Mouse (Mus musculus) hindbrain, embryonic 10.5 days (tissue): Measurements from ENCODE around the gene Pla2g15. TPM values are rescaled to one million over a fixed set of nuclear protein-coding genes. Genes with fewer than 3 reads are reported as not detected.

Experiments used
- DNase-seq: peaks from one replicate; pipeline ENCODE4 v3.0.0-alpha.2; 2017; ENCODE audit warnings: low spot score
- H3K27ac ChIP-seq: fragments of 300-500 bp; sonication (generic); 2 replicates; pipeline ENCODE4 v1.5.1; 2016; ENCODE audit warnings: mild to moderate bottlenecking, moderate library complexity
- H3K27me3 ChIP-seq: fragments of 300-500 bp; sonication (generic); 2 replicates; pipeline ENCODE4 v1.6.1; 2016; ENCODE audit warnings: mild to moderate bottlenecking; ENCODE audit not compliant: poor library complexity, insufficient read depth, severe bottlenecking
- H3K36me3 ChIP-seq: fragments of 300-500 bp; sonication (generic); 2 replicates; pipeline ENCODE4 v1.6.1; 2016; ENCODE audit warnings: mild to moderate bottlenecking, moderate library complexity
- H3K4me1 ChIP-seq: fragments of 300-500 bp; sonication (generic); replicated peaks from 2 replicates; pipeline ENCODE4 v1.6.1; 2016; ENCODE audit warnings: mild to moderate bottlenecking
- H3K4me3 ChIP-seq: fragments of 300-500 bp; sonication (generic); 2 replicates; pipeline ENCODE4 v1.5.1; 2016; ENCODE audit warnings: mild to moderate bottlenecking, moderate library complexity
- H3K9me3 ChIP-seq: fragments of 300-500 bp; sonication (generic); 2 replicates; pipeline ENCODE4 v1.6.1; 2016; ENCODE audit warnings: mild to moderate bottlenecking, moderate library complexity
- WGBS: fragments of 180-500 bp; shearing (Covaris S2); methylation state at CpG from one replicate; pipeline ENCODE4 v1.1.7; 2016; 5-methylcytosine and 5-hydroxymethylcytosine counted together
- polyA plus RNA-seq: library from polyadenylated mRNA; unstranded; fragments of >200 nt; fragmentation: Nextera tagmentation; extraction: Ambion mirVana; gene quantifications from 2 replicates; pipeline ENCODE4 v1.2.1, GENCODE M21; 2016

The Pla2g15 gene
- polyA plus RNA-seq, 1 experiment from 2014 or later, result 15.0 TPM

- Histone ChIP-seq H3K4me3 (no peak overlapping the region), H3K36me3 (peaks cover 80% of the 10 kb centered on the region), H3K27me3 (peaks cover 23% of the 10 kb centered on the region), H3K27ac (no peak overlapping the region), H3K9me3 (no peaks in the 10 kb centered on the region), H3K4me1 (no peaks in the 10 kb centered on the region)
- no peak for DNase-seq
Observed at GRCm38 (mm10) chr8:106129232-106129930, 20.8 kb upstream of the Pla2g15 start.

- Histone ChIP-seq H3K9me3 (no peaks in the 10 kb centered on the region), H3K27me3 (peaks cover 29% of the 10 kb centered on the region), H3K4me3 (no peak overlapping the region), H3K4me1 (0 out of 2 replicates have a peak, but pooled peaks cover 3% of the 10 kb centered on the region), H3K36me3 (peaks cover 75% of the 10 kb centered on the region), H3K27ac (no peak overlapping the region)
- 81% methylated on average over 2 of the region's 2 CpGs for WGBS
- DNase-seq, result no peak
Observed at GRCm38 (mm10) chr8:106129997-106130396, 20.2 kb upstream of the Pla2g15 start.

GRCm38 (mm10) chr8:106130505-106130904, 19.7 kb upstream of the Pla2g15 start:
- H3K27me3 ChIP-seq, result peaks cover 34% of the 10 kb centered on the region
- peaks cover 8% of the 10 kb centered on the region; the same call in 1 of the 2 replicates for H3K4me1 ChIP-seq
- H3K9me3 ChIP-seq, result no peaks in the 10 kb centered on the region
- H3K36me3 ChIP-seq, result peaks cover 73% of the 10 kb centered on the region
- DNase-seq, result no peak
- H3K4me3 ChIP-seq, result no peak overlapping the region
- WGBS, result 83% methylated on average over 2 of the region's 2 CpGs
- no peak overlapping the region for H3K27ac ChIP-seq

GRCm38 (mm10) chr8:106131021-106131420, 19.2 kb upstream of the Pla2g15 start:
- peaks cover 39% of the 10 kb centered on the region for H3K27me3 ChIP-seq
- 87% methylated on average over 4 of the region's 4 CpGs for WGBS
- peaks cover 14% of the 10 kb centered on the region for H3K4me1 ChIP-seq
- H3K27ac ChIP-seq, result no peak overlapping the region
- H3K36me3 ChIP-seq, result peaks cover 67% of the 10 kb centered on the region
- H3K4me3 ChIP-seq, result no peak overlapping the region
- DNase-seq, result no peak
- no peaks in the 10 kb centered on the region for H3K9me3 ChIP-seq

GRCm38 (mm10) chr8:106131488-106132222, 18.5 kb upstream of the Pla2g15 start:
- WGBS, result 91% methylated on average over 7 of the region's 7 CpGs
- H3K36me3 ChIP-seq, result peaks cover 66% of the 10 kb centered on the region
- no peak overlapping the region for H3K4me3 ChIP-seq
- DNase-seq, result no peak
- peaks cover 46% of the 10 kb centered on the region for H3K27me3 ChIP-seq
- H3K4me1 ChIP-seq, result peaks cover 20% of the 10 kb centered on the region
- no peaks in the 10 kb centered on the region for H3K9me3 ChIP-seq
- no peak overlapping the region for H3K27ac ChIP-seq

GRCm38 (mm10) chr8:106132356-106132755, 17.8 kb upstream of the Pla2g15 start:
- no peaks in the 10 kb centered on the region for H3K9me3 ChIP-seq
- H3K4me3 ChIP-seq, result no peak overlapping the region
- 91% methylated on average over 11 of the region's 11 CpGs for WGBS
- peaks cover 53% of the 10 kb centered on the region for H3K27me3 ChIP-seq
- peaks cover 60% of the 10 kb centered on the region for H3K36me3 ChIP-seq
- no peak overlapping the region for H3K27ac ChIP-seq
- H3K4me1 ChIP-seq, result peaks cover 27% of the 10 kb centered on the region
- DNase-seq, result no peak

- DNase-seq, result no peak
- Histone ChIP-seq H3K27ac (no peak overlapping the region), H3K4me1 (peaks cover 39% of the 10 kb centered on the region), H3K36me3 (peaks cover 49% of the 10 kb centered on the region), H3K9me3 (no peaks in the 10 kb centered on the region), H3K4me3 (no peak overlapping the region), H3K27me3 (peaks cover 64% of the 10 kb centered on the region)
- WGBS, result 71% methylated on average over 13 of the region's 13 CpGs
Observed at GRCm38 (mm10) chr8:106133526-106133925, 16.7 kb upstream of the Pla2g15 start.

GRCm38 (mm10) chr8:106133946-106134345, 16.3 kb upstream of the Pla2g15 start:
- no peaks in the 10 kb centered on the region for H3K9me3 ChIP-seq
- 78% methylated on average over 6 of the region's 6 CpGs for WGBS
- H3K4me1 ChIP-seq, result peaks cover 41% of the 10 kb centered on the region
- no peak overlapping the region for H3K27ac ChIP-seq
- peaks cover 45% of the 10 kb centered on the region for H3K36me3 ChIP-seq
- H3K4me3 ChIP-seq, result no peak overlapping the region
- H3K27me3 ChIP-seq, result peaks cover 69% of the 10 kb centered on the region
- no peak for DNase-seq

GRCm38 (mm10) chr8:106134751-106135571, 15.2 kb upstream of the Pla2g15 start:
- Histone ChIP-seq H3K4me1 (peaks cover 41% of the 10 kb centered on the region), H3K27me3 (peaks cover 79% of the 10 kb centered on the region), H3K9me3 (no peaks in the 10 kb centered on the region), H3K4me3 (peak overlapping the region; percentile 57; the same call in 1 of the 2 replicates), H3K36me3 (peaks cover 35% of the 10 kb centered on the region), H3K27ac (no peak overlapping the region)
- 22% methylated on average over 14 of the region's 14 CpGs for WGBS
- peak; percentile 16 for DNase-seq

- H3K27ac ChIP-seq, result no peak overlapping the region
- no peak for DNase-seq
- peaks cover 41% of the 10 kb centered on the region for H3K4me1 ChIP-seq
Observed at GRCm38 (mm10) chr8:106135672-106136071, 14.5 kb upstream of the Pla2g15 start.

GRCm38 (mm10) chr8:106136156-106137130, 13.8 kb upstream of the Pla2g15 start, which contains the start of gene Esrp2:
Gene Esrp2 (minus strand): TSS chr8:106136974.
- H3K4me3 ChIP-seq, result peak within 1 kb of the TSS; percentile 57
- peaks cover 86% of the 10 kb centered on the region for H3K27me3 ChIP-seq
- peak within 1 kb of the TSS; percentile 9; the same call in 1 of the 2 replicates for H3K27ac ChIP-seq
- peak; percentile 38 for DNase-seq
- WGBS, result 1% methylated on average over 86 of the region's 86 CpGs
- H3K4me1 ChIP-seq, result peaks cover 45% of the 10 kb centered on the region
- H3K9me3 ChIP-seq, result no peaks in the 10 kb centered on the region
- peaks cover 20% of the 10 kb centered on the region for H3K36me3 ChIP-seq

More at GRCm38 (mm10) chr8:106135672-106136071, 14.5 kb upstream of the Pla2g15 start:
- WGBS, result 6% methylated on average over 19 of the region's 19 CpGs
- Histone ChIP-seq H3K27me3 (peaks cover 86% of the 10 kb centered on the region), H3K9me3 (no peaks in the 10 kb centered on the region), H3K4me3 (peak overlapping the region; percentile 57), H3K36me3 (peaks cover 28% of the 10 kb centered on the region)
